In the genomic region with DNA sequence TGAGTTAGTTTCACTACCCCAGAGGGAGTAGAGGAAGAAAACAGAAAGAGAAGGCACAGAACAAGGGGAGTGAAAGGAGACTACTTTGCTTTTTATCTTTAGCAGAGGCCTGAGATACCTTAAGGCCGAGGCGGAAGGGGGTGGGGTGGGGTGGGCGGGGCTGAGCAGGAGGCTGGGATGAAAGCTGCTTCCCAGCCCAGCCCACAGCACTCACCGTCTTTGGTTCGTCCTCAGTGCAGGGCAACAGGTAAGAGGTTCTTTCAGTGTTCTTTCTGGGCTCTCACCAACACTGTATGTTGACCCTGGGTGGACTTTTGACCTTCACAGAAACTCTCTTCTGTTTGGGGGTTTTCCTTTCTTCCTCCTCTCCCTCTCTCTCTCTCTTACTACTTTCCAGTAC, we compare ENCODE assay signal across 9 mouse cellular contexts. TPM values are rescaled to one million over a fixed set of nuclear protein-coding genes. Genes with fewer than 3 reads are reported as not detected.
DNase-seq lines count a peak whose midpoint lies in the region; ATAC-seq and TF ChIP-seq lines count a peak whose summit lies in the region.
"Had no signal": no experiment of that assay in that cellular context is flagged by ENCODE, and none has a peak within 500 bp of the region (broad histone marks: within the 10 kb centered on the region; RNA-seq: fewer than 3 reads in every experiment).

A gene (plus strand): TSS at position 137 of the 400 bp plus-strand sequence.

- WGBS in lung, postnatal 0 days = 20% methylated on average over 3 of the region's 5 CpGs
- WGBS in hindbrain, embryonic 14.5 days = 51% methylated on average over 4 of the region's 5 CpGs
- 57% methylated on average over 4 of the region's 5 CpGs for WGBS in neural tube, embryonic 12.5 days

- no peaks in the 10 kb centered on the region for H3K27me3 ChIP-seq in lung, postnatal 0 days (replicated peaks; ENCODE audit: insufficient read depth, low read length)
- no peaks in the 10 kb centered on the region for H3K27me3 ChIP-seq in erythroblast, embryonic 14.5 days (ENCODE audit: control insufficient read depth)
- H3K27me3 ChIP-seq in hindbrain, embryonic 14.5 days (ENCODE audit: control insufficient read depth, insufficient read depth, low read length) = no peaks in the 10 kb centered on the region; the same call in 1 of the 2 replicates
- no peaks in the 10 kb centered on the region for H3K27me3 ChIP-seq in neural tube, embryonic 12.5 days (replicated peaks)

- TF ChIP-seq EP300 in lung, postnatal 0 days (IDR thresholded peaks at IDR 0.05) = no peak

- no peak within 1 kb of the TSS for H3K9ac ChIP-seq in lung, postnatal 0 days (replicated peaks; ENCODE audit: low read depth)
- H3K9ac ChIP-seq in hindbrain, embryonic 14.5 days = no peak within 1 kb of the TSS
- no peak within 1 kb of the TSS for H3K9ac ChIP-seq in neural tube, embryonic 12.5 days

- no peaks in the 10 kb centered on the region for H3K9me3 ChIP-seq in lung, postnatal 0 days (ENCODE audit: low read length)
- no peaks in the 10 kb centered on the region for H3K9me3 ChIP-seq in erythroblast, embryonic 14.5 days (ENCODE audit: control insufficient read depth, low read length)
- peaks cover 3% of the 10 kb centered on the region; the same call in 1 of the 2 replicates for H3K9me3 ChIP-seq in hindbrain, embryonic 14.5 days (ENCODE audit: control insufficient read depth, low read length)
- no peaks in the 10 kb centered on the region for H3K9me3 ChIP-seq in neural tube, embryonic 12.5 days

- no peak for DNase-seq in lung, postnatal 0 days (ENCODE audit: low spot score)
- no peak for DNase-seq in lung, postnatal 36 days
- no peak for DNase-seq in hindbrain, embryonic 14.5 days (ENCODE audit: low spot score)
- DNase-seq in natural killer cell, adult 2 months (ENCODE audit: low spot score in 2 of 2) = no peak
- no peak for DNase-seq in urinary bladder, postnatal 25 days (ENCODE audit: low spot score)
- no peak for DNase-seq in left cerebral cortex, postnatal 25 days (ENCODE audit: low spot score in 2 of 2)
- DNase-seq: lung, postnatal 4 days had no signal

- H3K4me2 ChIP-seq in lung, postnatal 0 days (replicated peaks; ENCODE audit: low read depth, low read length) = no peak within 1 kb of the TSS
- H3K4me2 ChIP-seq in hindbrain, embryonic 14.5 days (replicated peaks) = no peak within 1 kb of the TSS
- H3K4me2 ChIP-seq in neural tube, embryonic 12.5 days (replicated peaks) = no peak within 1 kb of the TSS

- intact Hi-C loops in left cerebral cortex, postnatal 25 days (cut with DNase I) = no loop called here

- no peak within 1 kb of the TSS for H3K27ac ChIP-seq in lung, postnatal 0 days (ENCODE audit: low read length)
- no peak within 1 kb of the TSS for H3K27ac ChIP-seq in hindbrain, embryonic 14.5 days
- no peak within 1 kb of the TSS for H3K27ac ChIP-seq in neural tube, embryonic 12.5 days

- TF ChIP-seq CTCF in lung, postnatal 0 days (IDR thresholded peaks at IDR 0.05) = no peak

- no peaks in the 10 kb centered on the region for H3K36me3 ChIP-seq in lung, postnatal 0 days (ENCODE audit: insufficient read depth, low read length)
- peaks cover 45% of the 10 kb centered on the region for H3K36me3 ChIP-seq in erythroblast, embryonic 14.5 days (ENCODE audit: control insufficient read depth)
- no peaks in the 10 kb centered on the region for H3K36me3 ChIP-seq in hindbrain, embryonic 14.5 days (replicated peaks; ENCODE audit: control insufficient read depth, insufficient read depth)
- H3K36me3 ChIP-seq in neural tube, embryonic 12.5 days = no peaks in the 10 kb centered on the region; the same call in 1 of the 2 replicates

- no peak within 1 kb of the TSS for H3K4me3 ChIP-seq in lung, postnatal 0 days (ENCODE audit: low read depth, low read length)
- peak within 1 kb of the TSS; percentile 83 for H3K4me3 ChIP-seq in erythroblast, embryonic 14.5 days (replicated peaks)
- no peak within 1 kb of the TSS for H3K4me3 ChIP-seq in hindbrain, embryonic 14.5 days (replicated peaks; ENCODE audit: low read length)
- H3K4me3 ChIP-seq in neural tube, embryonic 12.5 days = no peak within 1 kb of the TSS

- ATAC-seq in lung, postnatal 0 days = no peak
- no peak for ATAC-seq in hindbrain, embryonic 14.5 days (ENCODE audit: low FRiP score)
- ATAC-seq in neural tube, embryonic 12.5 days (ENCODE audit: low FRiP score, low read depth) = no peak

- no peaks in the 10 kb centered on the region for H3K4me1 ChIP-seq in lung, postnatal 0 days (ENCODE audit: insufficient read depth, low read depth, low read length)
- peaks cover 36% of the 10 kb centered on the region for H3K4me1 ChIP-seq in erythroblast, embryonic 14.5 days (ENCODE audit: control insufficient read depth)
- no peaks in the 10 kb centered on the region for H3K4me1 ChIP-seq in hindbrain, embryonic 14.5 days (replicated peaks; ENCODE audit: control insufficient read depth, insufficient read depth, low read length)
- H3K4me1 ChIP-seq in neural tube, embryonic 12.5 days = no peaks in the 10 kb centered on the region

RNA-seq across cellular contexts. Expression of the gene that starts here (rescaled TPM):
- polyA plus RNA-seq in lung, postnatal 0 days (2015; fragmentation: Nextera tagmentation; extraction: Ambion mirVana) = 145 and 178 TPM in 2 replicates
- 201 and 241 TPM in 2 replicates for polyA plus RNA-seq in erythroblast, embryonic 14.5 days (2012)
- polyA plus RNA-seq in hindbrain, embryonic 14.5 days (2014; fragmentation: Nextera tagmentation; extraction: Ambion mirVana) = 30.6 and 47.6 TPM in 2 replicates
- 31.1 and 32.2 TPM in 2 replicates for polyA plus RNA-seq in neural tube, embryonic 12.5 days (2016; fragmentation: Nextera tagmentation; extraction: Ambion mirVana)
- 1 to 10 TPM; 5.6 to 8.0 TPM for total RNA-seq in left cerebral cortex, postnatal 25 days (2021)
